Mouse (Mus musculus): ENCODE measurements around the gene Col1a1. TPM values are rescaled to one million over a fixed set of nuclear protein-coding genes. Genes with fewer than 3 reads are reported as not detected.
A peak's percentile ranks its signal among the peaks of the same experiment; 100 is the strongest.

Gene Col1a1
- polyA plus RNA-seq, 1 experiment from 2014 or later: 135 TPM

- Histone ChIP-seq H3K9ac (ENCODE audit: low read depth, low read length) (0 out of 2 replicates have a peak overlapping the region, but pooled peaks have one; percentile 7), H3K4me3 (ENCODE audit: low read depth, low read length) (no peak overlapping the region; the same call in 1 of the 2 replicates), H3K9me3 (ENCODE audit: control insufficient read depth, low read length) (no peaks in the 10 kb centered on the region), H3K4me1 (replicated peaks; ENCODE audit: control insufficient read depth, insufficient read depth, low read length) (peaks cover 11% of the 10 kb centered on the region), H3K27me3 (ENCODE audit: control insufficient read depth, insufficient read depth, low read length) (no peaks in the 10 kb centered on the region), H3K36me3 (ENCODE audit: control insufficient read depth, insufficient read depth, low read length) (peaks cover 21% of the 10 kb centered on the region), H3K27ac (ENCODE audit: low read depth, low read length) (peak overlapping the region; percentile 56), H3K4me2 (replicated peaks; ENCODE audit: low read depth, low read length) (no peak overlapping the region)
- no peak for DNase-seq (ENCODE audit: low spot score)
- no peak for ATAC-seq (ENCODE audit: low FRiP score)
- 75% methylated on average over 8 of the region's 8 CpGs for WGBS
Observed at GRCm38 (mm10) chr11:95000128-95000527, 64.1 kb downstream of the Col1a1 start.

- H3K4me1 ChIP-seq (replicated peaks; ENCODE audit: control insufficient read depth, insufficient read depth, low read length): peaks cover 8% of the 10 kb centered on the region
- H3K27ac ChIP-seq (ENCODE audit: low read depth, low read length): peak overlapping the region; percentile 56
- DNase-seq (ENCODE audit: low spot score): no peak
- H3K9ac ChIP-seq (ENCODE audit: low read depth, low read length): 0 out of 2 replicates have a peak overlapping the region, but pooled peaks have one; percentile 7
- H3K36me3 ChIP-seq (ENCODE audit: control insufficient read depth, insufficient read depth, low read length): peaks cover 21% of the 10 kb centered on the region
- H3K4me3 ChIP-seq (ENCODE audit: low read depth, low read length): no peak overlapping the region; the same call in 1 of the 2 replicates
- no peak; the same call in 1 of the 2 replicates for ATAC-seq (ENCODE audit: low FRiP score)
- H3K9me3 ChIP-seq (ENCODE audit: control insufficient read depth, low read length): no peaks in the 10 kb centered on the region
- H3K27me3 ChIP-seq (ENCODE audit: control insufficient read depth, insufficient read depth, low read length): no peaks in the 10 kb centered on the region
- WGBS: 40% methylated on average over 4 of the region's 4 CpGs
- no peak overlapping the region for H3K4me2 ChIP-seq (replicated peaks; ENCODE audit: low read depth, low read length)
Observed at GRCm38 (mm10) chr11:95000548-95000947, 64.5 kb downstream of the Col1a1 start.

DNA sequence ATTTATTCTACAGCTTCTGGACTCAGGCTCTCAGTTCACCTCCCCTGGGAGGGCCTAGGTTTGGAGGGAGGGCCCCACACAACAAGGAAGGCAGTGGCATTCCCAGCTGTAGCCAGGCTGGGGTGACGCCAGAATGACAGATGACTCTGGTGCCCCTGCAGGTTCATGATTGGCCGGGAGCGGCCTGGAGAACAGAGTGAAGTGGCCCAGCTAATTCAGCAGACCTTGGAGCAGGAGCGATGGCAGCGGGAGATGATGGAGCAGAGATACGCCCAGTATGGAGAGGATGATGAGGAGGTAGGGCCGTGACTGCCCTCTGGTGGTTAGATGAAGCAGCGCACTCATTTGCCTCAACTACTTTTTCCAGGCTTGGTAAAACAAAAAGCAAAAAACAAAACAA lies 65.0 kb downstream of the Col1a1 start:
- Histone ChIP-seq H3K9me3 (ENCODE audit: control insufficient read depth, low read length) (no peaks in the 10 kb centered on the region), H3K27ac (ENCODE audit: low read depth, low read length) (peak overlapping the region; percentile 56), H3K4me3 (ENCODE audit: low read depth, low read length) (no peak overlapping the region), H3K27me3 (ENCODE audit: control insufficient read depth, insufficient read depth, low read length) (no peaks in the 10 kb centered on the region), H3K36me3 (ENCODE audit: control insufficient read depth, insufficient read depth, low read length) (peaks cover 21% of the 10 kb centered on the region), H3K4me2 (replicated peaks; ENCODE audit: low read depth, low read length) (no peak overlapping the region), H3K4me1 (replicated peaks; ENCODE audit: control insufficient read depth, insufficient read depth, low read length) (peaks cover 10% of the 10 kb centered on the region), H3K9ac (ENCODE audit: low read depth, low read length) (no peak overlapping the region)
- under 1% methylated on average over 8 of the region's 8 CpGs for WGBS
- peak; percentile 83 for ATAC-seq (ENCODE audit: low FRiP score)
- DNase-seq (ENCODE audit: low spot score): peak; percentile 84

- Histone ChIP-seq H3K4me3 (ENCODE audit: low read depth, low read length) (no peak overlapping the region), H3K4me2 (replicated peaks; ENCODE audit: low read depth, low read length) (no peak overlapping the region), H3K36me3 (ENCODE audit: control insufficient read depth, insufficient read depth, low read length) (peaks cover 16% of the 10 kb centered on the region), H3K27me3 (ENCODE audit: control insufficient read depth, insufficient read depth, low read length) (no peaks in the 10 kb centered on the region), H3K4me1 (replicated peaks; ENCODE audit: control insufficient read depth, insufficient read depth, low read length) (peaks cover 13% of the 10 kb centered on the region), H3K27ac (ENCODE audit: low read depth, low read length) (peak overlapping the region; percentile 7; the same call in 1 of the 2 replicates), H3K9me3 (ENCODE audit: control insufficient read depth, low read length) (no peaks in the 10 kb centered on the region), H3K9ac (ENCODE audit: low read depth, low read length) (no peak overlapping the region)
- ATAC-seq (ENCODE audit: low FRiP score) (no peak), DNase-seq (ENCODE audit: low spot score) (no peak)
- WGBS: 88% methylated on average over 21 of the region's 21 CpGs
Observed at GRCm38 (mm10) chr11:95001584-95002347, 65.7 kb downstream of the Col1a1 start.

Other genes starting within 250 kb of the Col1a1 start
- gene Gm11541, start 231.7 kb upstream of the Col1a1 start, polyA plus RNA-seq (2014; fragmentation: Nextera tagmentation; extraction: Ambion mirVana): 0.11 and 0.12 TPM in 2 replicates
- gene Cdc34b, start 194.4 kb upstream of the Col1a1 start, polyA plus RNA-seq (2014; fragmentation: Nextera tagmentation; extraction: Ambion mirVana): 0.17 and 0.19 TPM in 2 replicates
- not detected in 2 replicates for gene Tmem92, start 153.5 kb upstream of the Col1a1 start, polyA plus RNA-seq (2014; fragmentation: Nextera tagmentation; extraction: Ambion mirVana)
- gene Hils1, start 31.4 kb downstream of the Col1a1 start, polyA plus RNA-seq (2014; fragmentation: Nextera tagmentation; extraction: Ambion mirVana): not detected in 2 replicates
- gene Sgca, start 40.1 kb downstream of the Col1a1 start, polyA plus RNA-seq (2014; fragmentation: Nextera tagmentation; extraction: Ambion mirVana): 0.11 and 0.29 TPM in 2 replicates
- gene Ppp1r9b, start 54.8 kb downstream of the Col1a1 start, polyA plus RNA-seq (2014; fragmentation: Nextera tagmentation; extraction: Ambion mirVana): 12.4 and 16.2 TPM in 2 replicates
- 46.1 and 47.6 TPM in 2 replicates for gene Samd14, start 73.7 kb downstream of the Col1a1 start, polyA plus RNA-seq (2014; fragmentation: Nextera tagmentation; extraction: Ambion mirVana)
- gene Pdk2, start 105.1 kb downstream of the Col1a1 start, polyA plus RNA-seq (2014; fragmentation: Nextera tagmentation; extraction: Ambion mirVana): 12.5 and 13.0 TPM in 2 replicates
- gene Itga3, start 140.6 kb downstream of the Col1a1 start, polyA plus RNA-seq (2014; fragmentation: Nextera tagmentation; extraction: Ambion mirVana): 4.2 and 4.4 TPM in 2 replicates
- gene Dlx3, start 183.9 kb downstream of the Col1a1 start, polyA plus RNA-seq (2014; fragmentation: Nextera tagmentation; extraction: Ambion mirVana): 1.7 TPM in 2 replicates
- gene Dlx4, start 210.0 kb downstream of the Col1a1 start, polyA plus RNA-seq (2014; fragmentation: Nextera tagmentation; extraction: Ambion mirVana): 0.13 TPM in 1 of 2 replicates, not detected in the other